Mouse (Mus musculus): ENCODE results near the gene Plvap. TPM values are rescaled to one million over a fixed set of nuclear protein-coding genes. Genes with fewer than 3 reads are reported as not detected.

Plvap gene
- polyA plus RNA-seq, 1 experiment from 2014 or later: 45.2 TPM

GRCm38 (mm10) chr8:71497077-71497645 lies 14.4 kb downstream of the Plvap start:
- 90% methylated on average over 1 of the region's 1 CpGs for WGBS
- no peak overlapping the region for H3K27ac ChIP-seq (replicated peaks)
- H3K9me3 ChIP-seq (replicated peaks): no peaks in the 10 kb centered on the region
- H3K27me3 ChIP-seq (ENCODE audit: low read depth, poor library complexity, severe bottlenecking): no peaks in the 10 kb centered on the region; the same call in 1 of the 2 replicates
- H3K4me3 ChIP-seq: no peak overlapping the region
- peaks cover 26% of the 10 kb centered on the region for H3K4me1 ChIP-seq
- peaks cover 29% of the 10 kb centered on the region for H3K36me3 ChIP-seq
- no peak for DNase-seq (ENCODE audit: low spot score)

- Histone ChIP-seq H3K4me1 (peaks cover 26% of the 10 kb centered on the region), H3K36me3 (peaks cover 36% of the 10 kb centered on the region), H3K27ac (replicated peaks) (no peak overlapping the region), H3K9me3 (replicated peaks) (no peaks in the 10 kb centered on the region), H3K4me3 (no peak overlapping the region), H3K27me3 (ENCODE audit: low read depth, poor library complexity, severe bottlenecking) (no peaks in the 10 kb centered on the region; the same call in 1 of the 2 replicates)
- DNase-seq (ENCODE audit: low spot score): no peak
- 51% methylated on average over 11 of the region's 11 CpGs for WGBS
Observed at GRCm38 (mm10) chr8:71496481-71496880, 15.1 kb downstream of the Plvap start.

GRCm38 (mm10) chr8:71495811-71496210 lies 15.7 kb downstream of the Plvap start:
- no peak for DNase-seq (ENCODE audit: low spot score)
- Histone ChIP-seq H3K27me3 (ENCODE audit: low read depth, poor library complexity, severe bottlenecking) (no peaks in the 10 kb centered on the region; the same call in 1 of the 2 replicates), H3K4me3 (no peak overlapping the region), H3K9me3 (replicated peaks) (no peaks in the 10 kb centered on the region), H3K4me1 (peaks cover 26% of the 10 kb centered on the region), H3K27ac (replicated peaks) (no peak overlapping the region), H3K36me3 (peaks cover 42% of the 10 kb centered on the region)
- 93% methylated on average over 5 of the region's 5 CpGs for WGBS

- 32% methylated on average over 16 of the region's 16 CpGs for WGBS
- Histone ChIP-seq H3K36me3 (peaks cover 50% of the 10 kb centered on the region), H3K27me3 (ENCODE audit: low read depth, poor library complexity, severe bottlenecking) (no peaks in the 10 kb centered on the region; the same call in 1 of the 2 replicates), H3K4me1 (peaks cover 28% of the 10 kb centered on the region), H3K4me3 (no peak overlapping the region), H3K27ac (replicated peaks) (no peak overlapping the region), H3K9me3 (replicated peaks) (no peaks in the 10 kb centered on the region)
- peak; percentile 80 for DNase-seq (ENCODE audit: low spot score)
Observed at GRCm38 (mm10) chr8:71495039-71495438, 16.5 kb downstream of the Plvap start.

GRCm38 (mm10) chr8:71488454-71488853 lies 23.1 kb downstream of the Plvap start:
- Histone ChIP-seq H3K27ac (replicated peaks) (peak overlapping the region; percentile 93), H3K9me3 (replicated peaks) (no peaks in the 10 kb centered on the region), H3K36me3 (peaks cover 50% of the 10 kb centered on the region), H3K27me3 (ENCODE audit: low read depth, poor library complexity, severe bottlenecking) (no peaks in the 10 kb centered on the region; the same call in 1 of the 2 replicates), H3K4me1 (peaks cover 47% of the 10 kb centered on the region), H3K4me3 (peak overlapping the region; percentile 93)
- WGBS: under 1% methylated on average over 22 of the region's 22 CpGs
- DNase-seq (ENCODE audit: low spot score): peak; percentile 87

GRCm38 (mm10) chr8:71487691-71488445 lies 23.7 kb downstream of the Plvap start, which contains the start of gene Gtpbp3:
Gtpbp3 (plus strand) TSS chr8:71488103.
- Histone ChIP-seq H3K4me1 (peaks cover 47% of the 10 kb centered on the region), H3K36me3 (peaks cover 51% of the 10 kb centered on the region)
- under 1% methylated on average over 33 of the region's 33 CpGs for WGBS

GRCm38 (mm10) chr8:71486136-71486529 lies 25.4 kb downstream of the Plvap start:
- Histone ChIP-seq H3K36me3 (peaks cover 51% of the 10 kb centered on the region), H3K4me1 (peaks cover 54% of the 10 kb centered on the region), H3K27ac (replicated peaks) (peak overlapping the region; percentile 99), H3K4me3 (peak overlapping the region; percentile 95), H3K9me3 (replicated peaks) (no peaks in the 10 kb centered on the region), H3K27me3 (ENCODE audit: low read depth, poor library complexity, severe bottlenecking) (peaks cover 13% of the 10 kb centered on the region)
- WGBS: 27% methylated on average over 7 of the region's 7 CpGs
- no peak for DNase-seq (ENCODE audit: low spot score)

More at GRCm38 (mm10) chr8:71487691-71488445, 23.7 kb downstream of the Plvap start, which contains the start of gene Gtpbp3:
- Histone ChIP-seq H3K9me3 (replicated peaks) (no peaks in the 10 kb centered on the region), H3K4me3 (peak within 1 kb of the TSS; percentile 93), H3K27ac (replicated peaks) (peak within 1 kb of the TSS; percentile 93), H3K27me3 (ENCODE audit: low read depth, poor library complexity, severe bottlenecking) (no peaks in the 10 kb centered on the region; the same call in 1 of the 2 replicates)
- DNase-seq (ENCODE audit: low spot score): peak; percentile 79

GRCm38 (mm10) chr8:71485142-71486135 lies 26.1 kb downstream of the Plvap start, which contains the start of gene Ano8:
Ano8 (minus strand) TSS chr8:71485963.
- H3K27me3 ChIP-seq (ENCODE audit: low read depth, poor library complexity, severe bottlenecking): peaks cover 20% of the 10 kb centered on the region
- H3K4me1 ChIP-seq: peaks cover 61% of the 10 kb centered on the region
- H3K9me3 ChIP-seq (replicated peaks): no peaks in the 10 kb centered on the region
- peak within 1 kb of the TSS; percentile 95 for H3K4me3 ChIP-seq
- peak; percentile 88 for DNase-seq (ENCODE audit: low spot score)
- peaks cover 51% of the 10 kb centered on the region for H3K36me3 ChIP-seq
- WGBS: 5% methylated on average over 58 of the region's 58 CpGs
- H3K27ac ChIP-seq (replicated peaks): peak within 1 kb of the TSS; percentile 99

- H3K4me1 ChIP-seq: peaks cover 55% of the 10 kb centered on the region
- H3K9me3 ChIP-seq (replicated peaks): no peaks in the 10 kb centered on the region
- peak overlapping the region; percentile 95 for H3K4me3 ChIP-seq
- peaks cover 24% of the 10 kb centered on the region for H3K27me3 ChIP-seq (ENCODE audit: low read depth, poor library complexity, severe bottlenecking)
- H3K36me3 ChIP-seq: peaks cover 51% of the 10 kb centered on the region
- H3K27ac ChIP-seq (replicated peaks): peak overlapping the region; percentile 99
- WGBS: 95% methylated on average over 19 of the region's 19 CpGs
- no peak for DNase-seq (ENCODE audit: low spot score)
Observed at GRCm38 (mm10) chr8:71484736-71485135, 26.8 kb downstream of the Plvap start.

- H3K4me3 ChIP-seq: peak overlapping the region; percentile 95; the same call in 1 of the 2 replicates
- no peak overlapping the region for H3K27ac ChIP-seq (replicated peaks)
- 45% methylated on average over 8 of the region's 8 CpGs for WGBS
- peaks cover 47% of the 10 kb centered on the region for H3K4me1 ChIP-seq
- H3K36me3 ChIP-seq: peaks cover 59% of the 10 kb centered on the region
- DNase-seq (ENCODE audit: low spot score): no peak
- peaks cover 29% of the 10 kb centered on the region for H3K27me3 ChIP-seq (ENCODE audit: low read depth, poor library complexity, severe bottlenecking)
- H3K9me3 ChIP-seq (replicated peaks): no peaks in the 10 kb centered on the region
Observed at GRCm38 (mm10) chr8:71483932-71484331, 27.6 kb downstream of the Plvap start.

- Histone ChIP-seq H3K27me3 (ENCODE audit: low read depth, poor library complexity, severe bottlenecking) (peaks cover 52% of the 10 kb centered on the region), H3K4me3 (no peak overlapping the region), H3K4me1 (peaks cover 44% of the 10 kb centered on the region), H3K9me3 (replicated peaks) (no peaks in the 10 kb centered on the region), H3K27ac (replicated peaks) (no peak overlapping the region), H3K36me3 (peaks cover 77% of the 10 kb centered on the region)
- 91% methylated on average over 11 of the region's 11 CpGs for WGBS
- DNase-seq (ENCODE audit: low spot score): no peak
Observed at GRCm38 (mm10) chr8:71478943-71479342, 32.6 kb downstream of the Plvap start.
